Mouse (Mus musculus) stomach, embryonic 16.5 days (tissue): ENCODE results near the gene Ccr8. TPM values are rescaled to one million over a fixed set of nuclear protein-coding genes. Genes with fewer than 3 reads are reported as not detected.

ENCODE experiments used
- ATAC-seq: fragments of 200-750 bp; cut with Nextera tagmentation; 2 replicates; pipeline ENCODE4 v1.8.0; 2017; ENCODE audit warnings: moderate number of reproducible peaks, moderate TSS enrichment; ENCODE audit not compliant: insufficient read depth, low FRiP score
- H3K27ac ChIP-seq: fragments of 300-500 bp; sonication (generic); 2 replicates; pipeline ENCODE4 v1.5.1; 2014; ENCODE audit warnings: low read length
- H3K27me3 ChIP-seq: fragments of 300-500 bp; sonication (generic); 2 replicates; pipeline ENCODE4 v1.6.1; 2014; ENCODE audit warnings: low read length, control low read depth, mixed read lengths; ENCODE audit not compliant: control insufficient read depth, insufficient read depth
- H3K36me3 ChIP-seq: fragments of 300-500 bp; sonication (generic); 2 replicates; pipeline ENCODE4 v1.6.1; 2014; ENCODE audit warnings: low read length; ENCODE audit not compliant: control insufficient read depth, insufficient read depth
- H3K4me1 ChIP-seq: fragments of 300-500 bp; sonication (generic); 2 replicates; pipeline ENCODE4 v1.6.1; 2014; ENCODE audit warnings: low read length, control low read depth, mixed read lengths; ENCODE audit not compliant: control insufficient read depth, insufficient read depth
- H3K4me2 ChIP-seq: fragments of 300-500 bp; sonication (generic); 2 replicates; pipeline ENCODE4 v1.6.1; 2014; ENCODE audit warnings: low read depth, low read length, mixed read lengths
- H3K4me3 ChIP-seq: fragments of 300-500 bp; sonication (generic); replicated peaks from 2 replicates; pipeline ENCODE4 v1.5.1; 2014; ENCODE audit warnings: mild to moderate bottlenecking, low read length
- H3K9ac ChIP-seq: fragments of 300-500 bp; sonication (generic); 2 replicates; pipeline ENCODE4 v1.6.1; 2014; ENCODE audit warnings: low read length
- H3K9me3 ChIP-seq: fragments of 300-500 bp; sonication (generic); replicated peaks from 2 replicates; pipeline ENCODE4 v1.6.1; 2016; ENCODE audit warnings: low read length, control low read depth; ENCODE audit not compliant: control insufficient read depth
- WGBS: fragments of 180-500 bp; shearing (Covaris S2); extraction: QIAGEN DNeasy Blood & Tissue Kit; methylation state at CpG from one replicate; pipeline ENCODE4 v1.1.7; 2014; 5-methylcytosine and 5-hydroxymethylcytosine counted together
- polyA plus RNA-seq: library from polyadenylated mRNA; unstranded; fragments of >200 nt; fragmentation: Nextera tagmentation; extraction: Ambion mirVana; gene quantifications from 2 replicates; pipeline ENCODE4 v1.2.1, GENCODE M21; 2015

Gene Ccr8
- polyA plus RNA-seq, 1 experiment from 2014 or later, result 0.97 TPM

DNA sequence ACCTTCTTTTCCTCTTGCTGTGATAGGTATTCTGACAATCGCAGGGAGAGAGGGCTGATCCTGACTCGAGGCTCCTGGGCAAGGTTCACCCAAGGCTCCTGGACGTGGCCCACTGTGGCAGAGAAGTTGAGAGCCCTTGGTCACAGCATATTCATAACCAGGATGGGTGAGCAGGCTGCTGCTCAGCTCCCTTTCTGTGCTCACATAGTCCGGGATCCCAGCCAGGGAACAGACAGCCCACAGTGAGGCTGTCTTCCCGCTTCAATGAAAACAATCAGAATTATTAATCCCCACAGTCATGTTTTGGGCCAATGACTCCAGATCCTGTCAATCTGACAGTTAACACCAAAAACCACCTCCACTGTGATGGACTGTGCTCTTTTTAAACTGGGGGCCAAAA, 9.9 kb upstream of the Ccr8 start:
- Histone ChIP-seq H3K4me3 (no peak overlapping the region), H3K9me3 (no peaks in the 10 kb centered on the region), H3K4me2 (no peak overlapping the region), H3K9ac (no peak overlapping the region), H3K27ac (no peak overlapping the region), H3K36me3 (no peaks in the 10 kb centered on the region), H3K27me3 (no peaks in the 10 kb centered on the region), H3K4me1 (no peaks in the 10 kb centered on the region)
- ATAC-seq, result no peak
- WGBS, result 74% methylated on average over 5 of the region's 5 CpGs

DNA sequence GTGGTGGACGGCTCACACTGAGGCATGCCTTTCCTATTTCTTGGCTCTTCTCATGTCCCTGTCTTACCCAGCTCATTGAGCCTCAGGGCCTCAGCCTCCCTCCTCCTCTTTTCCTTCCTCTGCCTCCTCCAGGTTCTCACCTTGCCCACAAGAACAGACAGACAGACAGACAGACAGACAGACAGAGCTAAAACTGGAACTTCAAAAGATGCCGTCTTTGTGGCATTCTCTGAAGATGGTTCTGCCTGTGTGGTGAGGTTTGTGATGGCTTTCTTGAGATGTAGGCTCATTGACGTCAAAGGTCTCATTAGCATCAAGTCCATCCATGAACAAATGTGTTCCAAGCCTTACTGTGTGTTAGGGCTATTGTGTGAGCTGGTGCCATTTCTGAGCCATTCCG, 9.2 kb upstream of the Ccr8 start:
- no peaks in the 10 kb centered on the region for H3K9me3 ChIP-seq
- no peak for ATAC-seq
- H3K4me2 ChIP-seq, result no peak overlapping the region
- H3K4me3 ChIP-seq, result no peak overlapping the region
- no peaks in the 10 kb centered on the region for H3K4me1 ChIP-seq
- no peaks in the 10 kb centered on the region for H3K36me3 ChIP-seq
- H3K27ac ChIP-seq, result no peak overlapping the region
- no peaks in the 10 kb centered on the region for H3K27me3 ChIP-seq
- no peak overlapping the region for H3K9ac ChIP-seq
- 81% methylated on average over 4 of the region's 4 CpGs for WGBS

- H3K4me1 ChIP-seq, result no peaks in the 10 kb centered on the region
- H3K9me3 ChIP-seq, result no peaks in the 10 kb centered on the region
- no peak for ATAC-seq
- H3K9ac ChIP-seq, result no peak overlapping the region
- H3K27ac ChIP-seq, result no peak overlapping the region
- WGBS, result 77% methylated on average over 18 of the region's 18 CpGs
- H3K4me2 ChIP-seq, result no peak overlapping the region
- no peaks in the 10 kb centered on the region for H3K27me3 ChIP-seq
- H3K4me3 ChIP-seq, result no peak overlapping the region
- no peaks in the 10 kb centered on the region for H3K36me3 ChIP-seq
These were observed 8.6 kb upstream of the Ccr8 start for GRCm38 (mm10) chr9:120083158-120083894.

DNA sequence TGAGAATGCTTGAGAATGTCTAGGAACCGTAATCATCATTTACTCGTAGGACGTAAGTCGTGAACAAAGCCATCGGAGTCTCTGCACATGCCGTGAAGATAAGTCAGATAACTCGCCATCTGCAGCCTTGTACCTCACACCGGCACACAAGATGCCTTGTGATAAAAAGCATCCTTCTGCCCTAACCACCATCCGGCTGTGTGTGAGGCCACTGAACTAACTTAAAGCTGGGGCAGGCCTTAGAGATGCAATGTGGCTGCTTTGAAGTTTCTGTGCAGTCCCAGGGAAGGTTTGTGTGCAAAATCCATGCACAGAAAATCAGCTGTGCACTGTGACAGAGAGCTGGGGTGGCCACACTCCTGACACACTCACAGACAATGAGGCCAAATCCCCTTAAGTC, 7.5 kb upstream of the Ccr8 start:
- no peaks in the 10 kb centered on the region for H3K9me3 ChIP-seq
- H3K36me3 ChIP-seq, result no peaks in the 10 kb centered on the region
- H3K4me1 ChIP-seq, result no peaks in the 10 kb centered on the region
- no peak overlapping the region for H3K4me3 ChIP-seq
- no peak overlapping the region for H3K4me2 ChIP-seq
- WGBS, result 79% methylated on average over 9 of the region's 9 CpGs
- ATAC-seq, result no peak
- H3K27me3 ChIP-seq, result no peaks in the 10 kb centered on the region
- no peak overlapping the region for H3K9ac ChIP-seq
- H3K27ac ChIP-seq, result no peak overlapping the region

- H3K27ac ChIP-seq, result no peak overlapping the region
- 86% methylated on average over 7 of the region's 7 CpGs for WGBS
These were observed 2.8 kb upstream of the Ccr8 start for GRCm38 (mm10) chr9:120089125-120089524.

DNA sequence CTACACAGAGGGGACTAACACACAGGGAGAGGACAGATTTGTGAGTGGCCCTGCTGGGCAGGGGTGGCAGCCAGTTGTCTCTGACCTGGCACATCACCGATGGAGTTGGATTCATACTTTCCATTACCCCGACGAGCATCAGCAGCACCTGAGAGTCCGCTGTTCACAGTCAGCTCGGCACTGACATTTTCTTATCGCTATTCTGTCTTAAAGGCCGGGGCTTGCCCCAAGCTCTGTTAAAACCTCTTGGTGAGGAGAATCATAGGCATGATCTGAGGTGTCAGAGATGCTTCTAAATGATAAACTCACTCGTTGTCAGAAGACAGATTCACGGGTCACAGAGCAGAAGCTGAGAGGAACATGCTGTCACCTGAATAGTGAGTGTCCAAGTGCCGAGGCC, 828 bp upstream of the Ccr8 start:
- no peak overlapping the region for H3K4me3 ChIP-seq
- H3K9ac ChIP-seq, result no peak overlapping the region
- H3K36me3 ChIP-seq, result no peaks in the 10 kb centered on the region
- H3K27ac ChIP-seq, result no peak overlapping the region
- H3K27me3 ChIP-seq, result no peaks in the 10 kb centered on the region
- H3K4me2 ChIP-seq, result no peak overlapping the region
- H3K9me3 ChIP-seq, result no peaks in the 10 kb centered on the region
- H3K4me1 ChIP-seq, result no peaks in the 10 kb centered on the region
- WGBS, result 85% methylated on average over 10 of the region's 10 CpGs
- no peak for ATAC-seq

More at GRCm38 (mm10) chr9:120089125-120089524, 2.8 kb upstream of the Ccr8 start:
- no peak for ATAC-seq
- no peaks in the 10 kb centered on the region for H3K27me3 ChIP-seq
- no peak overlapping the region for H3K9ac ChIP-seq
- H3K36me3 ChIP-seq, result no peaks in the 10 kb centered on the region
- H3K9me3 ChIP-seq, result no peaks in the 10 kb centered on the region
- H3K4me1 ChIP-seq, result no peaks in the 10 kb centered on the region
- H3K4me3 ChIP-seq, result no peak overlapping the region
- H3K4me2 ChIP-seq, result no peak overlapping the region

DNA sequence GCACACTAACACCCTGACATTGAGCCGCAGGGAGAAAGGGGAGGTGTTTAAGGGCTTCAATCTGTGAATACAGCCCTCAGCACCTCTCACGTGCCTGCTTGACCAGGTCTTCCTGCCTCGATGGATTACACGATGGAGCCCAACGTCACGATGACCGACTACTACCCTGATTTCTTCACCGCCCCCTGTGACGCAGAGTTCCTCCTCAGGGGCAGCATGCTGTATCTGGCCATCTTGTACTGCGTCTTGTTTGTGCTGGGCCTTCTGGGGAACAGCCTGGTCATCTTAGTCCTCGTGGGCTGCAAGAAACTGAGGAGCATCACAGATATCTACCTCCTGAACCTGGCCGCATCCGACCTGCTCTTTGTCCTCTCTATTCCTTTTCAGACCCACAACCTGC, 1.8 kb downstream of the Ccr8 start:
- 82% methylated on average over 13 of the region's 13 CpGs for WGBS
- no peak for ATAC-seq

GRCm38 (mm10) chr9:120095886-120096285, 4.0 kb downstream of the Ccr8 start:
- 61% methylated on average over 7 of the region's 7 CpGs for WGBS
- Histone ChIP-seq H3K27me3 (no peaks in the 10 kb centered on the region), H3K27ac (no peak overlapping the region), H3K9ac (no peak overlapping the region), H3K4me1 (no peaks in the 10 kb centered on the region), H3K9me3 (no peaks in the 10 kb centered on the region), H3K4me2 (no peak overlapping the region), H3K4me3 (no peak overlapping the region), H3K36me3 (no peaks in the 10 kb centered on the region)
- no peak for ATAC-seq

More for the DNA sequence above, 1.8 kb downstream of the Ccr8 start:
- no peaks in the 10 kb centered on the region for H3K27me3 ChIP-seq
- H3K9me3 ChIP-seq, result no peaks in the 10 kb centered on the region
- no peak overlapping the region for H3K4me3 ChIP-seq
- no peaks in the 10 kb centered on the region for H3K4me1 ChIP-seq
- H3K4me2 ChIP-seq, result no peak overlapping the region
- H3K36me3 ChIP-seq, result no peaks in the 10 kb centered on the region
- H3K9ac ChIP-seq, result no peak overlapping the region
- no peak overlapping the region for H3K27ac ChIP-seq

- H3K4me2 ChIP-seq, result no peak overlapping the region
- H3K4me3 ChIP-seq, result no peak overlapping the region
- H3K9ac ChIP-seq, result no peak overlapping the region
- H3K36me3 ChIP-seq, result no peaks in the 10 kb centered on the region
- no peak for ATAC-seq
- H3K27me3 ChIP-seq, result no peaks in the 10 kb centered on the region
- peaks cover 3% of the 10 kb centered on the region; the same call in 1 of the 2 replicates for H3K9me3 ChIP-seq
- H3K4me1 ChIP-seq, result no peaks in the 10 kb centered on the region
- 22% methylated on average over 7 of the region's 7 CpGs for WGBS
- H3K27ac ChIP-seq, result no peak overlapping the region
These were observed 6.8 kb downstream of the Ccr8 start for GRCm38 (mm10) chr9:120098682-120099081.
